Mouse (Mus musculus): ENCODE data around the gene Osbpl5. TPM values are rescaled to one million over a fixed set of nuclear protein-coding genes. Genes with fewer than 3 reads are reported as not detected.
A peak's percentile ranks its signal among the peaks of the same experiment; 100 is the strongest.
"Not testable (repeated sequence)": the region's sequence is repeated elsewhere in the genome, so short reads cannot be mapped to it uniquely, and the experiment has no call there.

Osbpl5 gene
- polyA plus RNA-seq, 1 experiment from 2014 or later = 1.9 TPM

DNA sequence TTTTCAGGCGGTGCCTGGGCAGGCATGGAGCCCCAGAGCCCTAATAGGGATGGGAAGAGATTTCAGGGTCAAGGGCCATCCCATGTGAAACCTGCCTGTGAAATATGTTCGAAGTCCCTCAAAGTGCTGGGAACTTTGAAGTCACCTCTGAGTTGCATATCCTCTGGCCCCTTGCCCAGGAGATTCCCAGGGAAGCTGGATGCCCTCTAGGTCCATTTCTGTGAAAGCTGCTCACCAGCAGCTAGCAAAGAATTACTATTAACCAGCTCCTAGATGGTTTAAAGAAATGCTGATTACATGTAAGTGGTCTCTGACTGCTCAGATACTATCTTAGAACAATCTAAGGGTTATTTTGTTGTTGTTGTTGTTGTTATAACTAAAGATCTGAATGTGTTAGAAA, 72.2 kb downstream of the Osbpl5 start:
- not testable (repeated sequence) for H3K4me3 ChIP-seq (replicated peaks); ATAC-seq (ENCODE audit: insufficient read depth); H3K36me3 ChIP-seq (replicated peaks); H3K27me3 ChIP-seq; H3K9ac ChIP-seq; H3K4me1 ChIP-seq (replicated peaks); H3K4me2 ChIP-seq; H3K27ac ChIP-seq (replicated peaks); H3K9me3 ChIP-seq (replicated peaks)
- 66% methylated on average over 2 of the region's 2 CpGs for WGBS (ENCODE audit: insufficient replicate concordance)

GRCm38 (mm10) chr7:143681566-143681965, 75.2 kb downstream of the Osbpl5 start:
- H3K36me3 ChIP-seq (replicated peaks) = no peaks in the 10 kb centered on the region
- H3K9ac ChIP-seq = no peak overlapping the region
- H3K4me2 ChIP-seq = no peak overlapping the region
- no peak overlapping the region for H3K27ac ChIP-seq (replicated peaks)
- peaks cover 8% of the 10 kb centered on the region for H3K27me3 ChIP-seq
- ATAC-seq (ENCODE audit: insufficient read depth) = no peak
- WGBS (ENCODE audit: insufficient replicate concordance) = 65% methylated on average over 1 of the region's 1 CpGs
- no peak overlapping the region for H3K4me3 ChIP-seq (replicated peaks)
- 0 out of 2 replicates have a peak, but pooled peaks cover 5% of the 10 kb centered on the region for H3K4me1 ChIP-seq (replicated peaks)
- H3K9me3 ChIP-seq (replicated peaks) = no peaks in the 10 kb centered on the region

- not testable (repeated sequence) for H3K9me3 ChIP-seq (replicated peaks); H3K9ac ChIP-seq; H3K27me3 ChIP-seq; H3K27ac ChIP-seq (replicated peaks); H3K4me1 ChIP-seq (replicated peaks); H3K4me3 ChIP-seq (replicated peaks); H3K36me3 ChIP-seq (replicated peaks); H3K4me2 ChIP-seq; ATAC-seq (ENCODE audit: insufficient read depth)
- 24% methylated on average over 2 of the region's 2 CpGs for WGBS (ENCODE audit: insufficient replicate concordance)
Observed at GRCm38 (mm10) chr7:143680836-143681235, 75.9 kb downstream of the Osbpl5 start.

DNA sequence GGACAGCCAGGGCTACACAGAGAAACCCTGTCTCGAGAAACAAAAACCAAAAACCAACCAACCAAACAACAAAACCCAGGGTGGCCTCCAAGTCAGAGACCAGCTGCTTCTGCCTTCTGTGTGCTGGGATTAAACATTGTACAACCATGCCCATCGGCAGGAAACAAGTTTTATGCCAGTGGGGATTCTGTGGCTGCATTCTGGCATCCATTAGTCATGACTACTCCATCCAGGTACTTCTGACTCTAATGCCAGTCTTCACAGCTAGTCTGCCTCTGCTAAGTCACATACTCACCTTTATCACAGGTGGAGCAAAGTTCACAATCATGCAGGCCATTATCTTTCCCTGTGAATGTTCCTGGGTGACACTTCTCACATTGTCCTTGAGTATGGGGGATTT, 77.1 kb downstream of the Osbpl5 start:
- H3K4me1 ChIP-seq (replicated peaks); H3K27ac ChIP-seq (replicated peaks); H3K36me3 ChIP-seq (replicated peaks); H3K4me2 ChIP-seq; H3K9ac ChIP-seq; H3K27me3 ChIP-seq; H3K9me3 ChIP-seq (replicated peaks); ATAC-seq (ENCODE audit: insufficient read depth); H3K4me3 ChIP-seq (replicated peaks): not testable (repeated sequence)
- 59% methylated on average over 2 of the region's 2 CpGs for WGBS (ENCODE audit: insufficient replicate concordance)

GRCm38 (mm10) chr7:143666427-143667311, 90.1 kb downstream of the Osbpl5 start:
- no peak overlapping the region for H3K4me3 ChIP-seq (replicated peaks)
- ATAC-seq (ENCODE audit: insufficient read depth) = no peak
- H3K4me1 ChIP-seq (replicated peaks) = 0 out of 2 replicates have a peak, but pooled peaks cover 5% of the 10 kb centered on the region
- no peak overlapping the region for H3K27ac ChIP-seq (replicated peaks)
- H3K9ac ChIP-seq = no peak overlapping the region
- H3K36me3 ChIP-seq (replicated peaks) = no peaks in the 10 kb centered on the region
- H3K4me2 ChIP-seq = no peak overlapping the region
- no peaks in the 10 kb centered on the region for H3K9me3 ChIP-seq (replicated peaks)
- H3K27me3 ChIP-seq = no peaks in the 10 kb centered on the region

DNA sequence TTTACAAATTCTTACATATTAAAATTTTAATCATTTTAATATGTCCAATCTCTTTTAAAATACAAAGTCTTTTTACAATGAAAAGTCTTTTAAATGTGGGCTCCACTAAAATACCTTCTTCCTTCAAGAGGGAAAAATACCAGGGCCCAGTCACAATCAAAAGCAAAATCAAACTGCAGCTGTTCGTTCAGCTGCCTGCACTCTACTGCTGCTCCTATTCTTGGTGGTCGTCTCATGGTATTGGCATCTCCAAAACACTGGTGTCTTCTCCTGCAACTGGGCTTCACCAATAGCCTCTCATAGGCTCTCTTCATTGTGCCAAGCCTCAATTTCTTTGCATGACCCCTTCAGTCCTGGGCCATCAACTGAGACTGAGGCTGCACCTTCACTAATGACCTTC, 93.3 kb downstream of the Osbpl5 start:
- Histone ChIP-seq H3K9ac (no peak overlapping the region), H3K4me3 (replicated peaks) (no peak overlapping the region), H3K4me1 (replicated peaks) (0 out of 2 replicates have a peak, but pooled peaks cover 5% of the 10 kb centered on the region), H3K27me3 (no peaks in the 10 kb centered on the region), H3K27ac (replicated peaks) (no peak overlapping the region), H3K36me3 (replicated peaks) (no peaks in the 10 kb centered on the region), H3K4me2 (no peak overlapping the region), H3K9me3 (replicated peaks) (no peaks in the 10 kb centered on the region)
- WGBS (ENCODE audit: insufficient replicate concordance) = 68% methylated on average over 2 of the region's 2 CpGs
- ATAC-seq (ENCODE audit: insufficient read depth) = no peak

- no peak overlapping the region for H3K9ac ChIP-seq
- H3K4me1 ChIP-seq (replicated peaks) = no peaks in the 10 kb centered on the region
- ATAC-seq (ENCODE audit: insufficient read depth) = no peak
- no peaks in the 10 kb centered on the region for H3K9me3 ChIP-seq (replicated peaks)
- no peaks in the 10 kb centered on the region for H3K27me3 ChIP-seq
- no peak overlapping the region for H3K4me3 ChIP-seq (replicated peaks)
- H3K27ac ChIP-seq (replicated peaks) = no peak overlapping the region
- no peak overlapping the region for H3K4me2 ChIP-seq
- H3K36me3 ChIP-seq (replicated peaks) = no peaks in the 10 kb centered on the region
Observed at GRCm38 (mm10) chr7:143660797-143661196, 96.0 kb downstream of the Osbpl5 start.

GRCm38 (mm10) chr7:143649769-143650346, 106.9 kb downstream of the Osbpl5 start:
- not testable (repeated sequence) for H3K9me3 ChIP-seq (replicated peaks); H3K27me3 ChIP-seq; H3K4me3 ChIP-seq (replicated peaks); ATAC-seq (ENCODE audit: insufficient read depth); H3K9ac ChIP-seq; H3K27ac ChIP-seq (replicated peaks); H3K36me3 ChIP-seq (replicated peaks); H3K4me1 ChIP-seq (replicated peaks)
- WGBS (ENCODE audit: insufficient replicate concordance) = 45% methylated on average over 10 of the region's 10 CpGs
- peak overlapping the region; percentile 80; the same call in 1 of the 2 replicates for H3K4me2 ChIP-seq

- H3K9ac ChIP-seq = no peak within 1 kb of the TSS; the same call in 1 of the 2 replicates
- peaks cover 5% of the 10 kb centered on the region; the same call in 1 of the 2 replicates for H3K27me3 ChIP-seq
- peak within 1 kb of the TSS; percentile 80 for H3K4me2 ChIP-seq
- WGBS (ENCODE audit: insufficient replicate concordance) = 4% methylated on average over 39 of the region's 39 CpGs
- H3K9me3 ChIP-seq (replicated peaks) = no peaks in the 10 kb centered on the region
- H3K36me3 ChIP-seq (replicated peaks) = no peaks in the 10 kb centered on the region
- H3K27ac ChIP-seq (replicated peaks) = no peak within 1 kb of the TSS
- peak; percentile 69; the same call in 1 of the 2 replicates for ATAC-seq (ENCODE audit: insufficient read depth)
- peak within 1 kb of the TSS; percentile 57 for H3K4me3 ChIP-seq (replicated peaks)
- H3K4me1 ChIP-seq (replicated peaks) = no peaks in the 10 kb centered on the region; the same call in 1 of the 2 replicates
Observed at GRCm38 (mm10) chr7:143649034-143649768, 107.6 kb downstream of the Osbpl5 start, which contains the start of gene Tnfrsf22. Gene Tnfrsf22 (minus strand): TSS chr7:143649661.

GRCm38 (mm10) chr7:143643949-143644348, 112.8 kb downstream of the Osbpl5 start:
- H3K27ac ChIP-seq (replicated peaks); H3K4me2 ChIP-seq; H3K4me3 ChIP-seq (replicated peaks); H3K36me3 ChIP-seq (replicated peaks); H3K27me3 ChIP-seq; ATAC-seq (ENCODE audit: insufficient read depth); H3K4me1 ChIP-seq (replicated peaks); H3K9me3 ChIP-seq (replicated peaks); H3K9ac ChIP-seq: not testable (repeated sequence)
- 40% methylated on average over 2 of the region's 2 CpGs for WGBS (ENCODE audit: insufficient replicate concordance)
